Mouse (Mus musculus) right cerebral cortex, postnatal 36 days (tissue): ENCODE measurements around the gene Nelfb.

Experiments used
- DNase-seq, 2 experiments: peaks; one replicate each; pipeline ENCODE4 v3.0.0; 2022; ENCODE audit warnings: low spot score in 2 of 2, mixed read lengths in 1 of 2

Gene Nelfb

GRCm38 (mm10) chr2:25230581-25230980, 19.3 kb upstream of the Nelfb start:
- no peak for DNase-seq

- no peak for DNase-seq
Measured at GRCm38 (mm10) chr2:25229582-25229981, 18.3 kb upstream of the Nelfb start.

GRCm38 (mm10) chr2:25228995-25229530, 17.8 kb upstream of the Nelfb start:
- no peak for DNase-seq

- DNase-seq = peak; percentile 77 to 79
Measured at GRCm38 (mm10) chr2:25228431-25228889, 17.2 kb upstream of the Nelfb start.

GRCm38 (mm10) chr2:25227406-25227805, 16.1 kb upstream of the Nelfb start:
- DNase-seq = no peak

GRCm38 (mm10) chr2:25226864-25227263, 15.6 kb upstream of the Nelfb start:
- DNase-seq = peak in 1 of 2 experiments; percentile 43

- DNase-seq = no peak
Measured at GRCm38 (mm10) chr2:25225811-25226379, 14.6 kb upstream of the Nelfb start.

- peak; percentile 99 to 100 for DNase-seq
Measured at GRCm38 (mm10) chr2:25224766-25225752, 13.8 kb upstream of the Nelfb start.

GRCm38 (mm10) chr2:25224492-25224765, 13.1 kb upstream of the Nelfb start, which contains the start of gene Tubb4b:
Tubb4b (minus strand) TSS chr2:25224702.
- no peak for DNase-seq

- peak; percentile 70 to 74 for DNase-seq
Measured at GRCm38 (mm10) chr2:25223681-25224491, 12.6 kb upstream of the Nelfb start.

- DNase-seq = no peak
Measured at GRCm38 (mm10) chr2:25221331-25221772, 10.1 kb upstream of the Nelfb start.

- DNase-seq = no peak
Measured at GRCm38 (mm10) chr2:25218445-25218844, 7.2 kb upstream of the Nelfb start, which contains the start of gene Fam166a. Fam166a (plus strand) TSS chr2:25218745.

- DNase-seq = no peak
Measured at GRCm38 (mm10) chr2:25217666-25218065, 6.4 kb upstream of the Nelfb start.

- DNase-seq = no peak
Measured at GRCm38 (mm10) chr2:25214444-25214843, 3.2 kb upstream of the Nelfb start, which contains the start of gene Stpg3. Stpg3 (minus strand) TSS chr2:25214637.

- no peak for DNase-seq
Measured at GRCm38 (mm10) chr2:25213266-25213865, 2.1 kb upstream of the Nelfb start.

GRCm38 (mm10) chr2:25210686-25211085, 603 bp downstream of the Nelfb start:
- no peak for DNase-seq

GRCm38 (mm10) chr2:25207593-25207992, 3.7 kb downstream of the Nelfb start:
- DNase-seq = no peak

GRCm38 (mm10) chr2:25203631-25204214, 7.6 kb downstream of the Nelfb start:
- no peak for DNase-seq

- no peak for DNase-seq
Measured at GRCm38 (mm10) chr2:25200631-25201030, 10.7 kb downstream of the Nelfb start.

GRCm38 (mm10) chr2:25197946-25198345, 13.3 kb downstream of the Nelfb start:
- no peak for DNase-seq

- no peak for DNase-seq
Measured at GRCm38 (mm10) chr2:25197191-25197590, 14.1 kb downstream of the Nelfb start.
